Mouse (Mus musculus) midbrain, embryonic 16.5 days (tissue): Measurements from ENCODE around the gene Acaa1a. TPM values are rescaled to one million over a fixed set of nuclear protein-coding genes. Genes with fewer than 3 reads are reported as not detected.

Source experiments
- ATAC-seq: fragments of 200-750 bp; cut with Nextera tagmentation; 2 replicates; pipeline ENCODE4 v1.8.0; 2017; ENCODE audit warnings: moderate TSS enrichment
- H3K27ac ChIP-seq: fragments of 300-500 bp; sonication (generic); 2 replicates; pipeline ENCODE4 v1.5.1; 2014; ENCODE audit warnings: mild to moderate bottlenecking, low read length, mixed read lengths
- H3K27me3 ChIP-seq: fragments of 300-500 bp; sonication (generic); 2 replicates; pipeline ENCODE4 v1.6.1; 2014; ENCODE audit warnings: low read depth, low read length, mixed read lengths; ENCODE audit not compliant: control insufficient read depth, insufficient read depth
- H3K36me3 ChIP-seq: fragments of 300-500 bp; sonication (generic); 2 replicates; pipeline ENCODE4 v1.6.1; 2014; ENCODE audit warnings: mild to moderate bottlenecking, low read length, moderate library complexity, mixed read lengths; ENCODE audit not compliant: control insufficient read depth, insufficient read depth
- H3K4me1 ChIP-seq: fragments of 300-500 bp; sonication (generic); 2 replicates; pipeline ENCODE4 v1.6.1; 2014; ENCODE audit warnings: mild to moderate bottlenecking, low read length, mixed read lengths; ENCODE audit not compliant: control insufficient read depth, insufficient read depth
- H3K4me2 ChIP-seq: fragments of 300-500 bp; sonication (generic); 2 replicates; pipeline ENCODE4 v1.6.1; 2014; ENCODE audit warnings: mild to moderate bottlenecking, low read length, mixed read lengths
- H3K4me3 ChIP-seq: fragments of 300-500 bp; sonication (generic); 2 replicates; pipeline ENCODE4 v1.5.1; 2014; ENCODE audit warnings: low read depth, mild to moderate bottlenecking, low read length, moderate library complexity, mixed read lengths
- H3K9ac ChIP-seq: fragments of 300-500 bp; sonication (generic); 2 replicates; pipeline ENCODE4 v1.6.1; 2014; ENCODE audit warnings: low read depth, low read length, mixed read lengths
- H3K9me3 ChIP-seq: fragments of 300-500 bp; sonication (generic); replicated peaks from 2 replicates; pipeline ENCODE4 v1.6.1; 2014; ENCODE audit warnings: mild to moderate bottlenecking, low read length, mixed read lengths; ENCODE audit not compliant: control insufficient read depth, poor library complexity, severe bottlenecking
- WGBS: fragments of 180-500 bp; shearing (Covaris S2); extraction: QIAGEN DNeasy Blood & Tissue Kit; methylation state at CpG from one replicate; pipeline ENCODE4 v1.1.7; 2014; 5-methylcytosine and 5-hydroxymethylcytosine counted together
- polyA plus RNA-seq: library from polyadenylated mRNA; unstranded; fragments of >200 nt; fragmentation: Nextera tagmentation; extraction: Ambion mirVana; gene quantifications from 2 replicates; pipeline ENCODE4 v1.2.1, GENCODE M21; 2015

The Acaa1a gene
- polyA plus RNA-seq, 1 experiment from 2014 or later: 116 TPM

GRCm38 (mm10) chr9:119350531-119350930 lies 11.1 kb downstream of the Acaa1a start:
- 85% methylated on average over 3 of the region's 3 CpGs for WGBS
- Histone ChIP-seq H3K36me3 (peaks cover 23% of the 10 kb centered on the region), H3K9me3 (no peaks in the 10 kb centered on the region), H3K4me1 (no peaks in the 10 kb centered on the region), H3K9ac (no peak overlapping the region), H3K27me3 (no peaks in the 10 kb centered on the region), H3K4me2 (no peak overlapping the region), H3K27ac (no peak overlapping the region), H3K4me3 (no peak overlapping the region)
- ATAC-seq: no peak

DNA sequence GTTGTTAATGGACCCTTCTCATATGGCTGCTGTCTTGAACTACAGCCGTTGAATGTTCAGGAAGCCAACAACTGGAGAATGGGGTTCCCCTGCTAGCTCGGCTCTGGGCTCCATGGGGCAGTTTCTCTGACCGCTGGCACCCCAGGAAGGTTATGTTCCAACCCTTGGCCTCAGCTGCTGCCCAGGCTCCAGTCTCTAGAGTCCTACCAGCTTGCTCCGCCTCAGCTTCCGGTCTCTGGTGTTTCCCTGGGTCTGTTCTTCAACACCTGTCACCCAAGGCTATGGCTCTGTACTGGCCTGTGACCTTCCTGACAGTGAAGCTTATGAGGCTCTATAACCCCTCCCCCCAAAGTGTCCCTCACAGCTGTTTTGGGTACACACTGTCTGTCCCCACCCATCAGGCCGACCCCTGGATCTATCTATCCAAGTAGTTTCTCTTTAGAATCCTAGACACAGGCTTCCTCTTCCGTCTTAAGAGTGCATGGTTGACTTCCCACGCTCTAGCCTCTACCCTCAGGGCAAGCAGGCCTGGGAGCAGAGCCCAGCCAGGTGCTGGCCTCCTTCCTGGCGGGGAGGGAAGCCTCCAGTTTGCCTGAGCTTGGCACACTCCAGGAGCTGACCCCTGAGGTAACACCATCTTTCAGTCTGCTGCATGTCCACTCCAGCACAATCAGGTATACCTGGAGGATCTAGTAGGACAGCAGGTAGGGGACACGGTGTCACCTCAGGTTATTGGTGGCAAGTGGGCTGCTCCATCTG lies 11.7 kb downstream of the Acaa1a start:
- no peak for ATAC-seq
- Histone ChIP-seq H3K4me1 (no peaks in the 10 kb centered on the region), H3K9me3 (no peaks in the 10 kb centered on the region), H3K4me2 (no peak overlapping the region), H3K27me3 (no peaks in the 10 kb centered on the region), H3K4me3 (no peak overlapping the region), H3K27ac (no peak overlapping the region), H3K9ac (no peak overlapping the region), H3K36me3 (peaks cover 23% of the 10 kb centered on the region)
- 94% methylated on average over 10 of the region's 10 CpGs for WGBS

- 0 out of 2 replicates have a peak, but pooled peaks have one; percentile 59 for ATAC-seq
- Histone ChIP-seq H3K9ac (no peak overlapping the region), H3K4me3 (no peak overlapping the region), H3K4me1 (no peaks in the 10 kb centered on the region), H3K4me2 (no peak overlapping the region), H3K27ac (no peak overlapping the region), H3K27me3 (no peaks in the 10 kb centered on the region), H3K9me3 (no peaks in the 10 kb centered on the region), H3K36me3 (peaks cover 19% of the 10 kb centered on the region)
- WGBS: 14% methylated on average over 4 of the region's 4 CpGs
Measured at GRCm38 (mm10) chr9:119352060-119352459, 12.6 kb downstream of the Acaa1a start.

DNA sequence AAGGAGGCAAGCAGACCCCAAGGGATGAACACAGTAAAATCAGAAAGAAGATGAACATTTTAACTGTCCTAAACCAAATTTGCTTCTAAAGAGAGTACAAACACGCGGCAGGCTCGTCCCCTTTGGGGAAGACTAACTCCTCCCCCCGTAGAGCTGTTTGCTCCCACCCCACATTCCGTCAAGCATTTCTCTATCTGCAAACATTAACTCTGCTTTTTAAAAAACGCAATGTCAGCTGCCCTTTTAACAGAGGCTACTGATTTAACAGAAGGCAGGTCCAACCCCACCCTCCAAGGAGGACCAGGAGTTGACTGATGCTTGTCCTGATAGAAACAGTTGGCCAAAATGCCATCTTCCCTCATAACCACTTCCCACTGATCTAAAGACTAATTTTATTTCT lies 14.4 kb downstream of the Acaa1a start:
- no peak for ATAC-seq
- no peak overlapping the region for H3K27ac ChIP-seq
- WGBS: 81% methylated on average over 6 of the region's 6 CpGs
- H3K4me1 ChIP-seq: peaks cover 3% of the 10 kb centered on the region; the same call in 1 of the 2 replicates
- no peak overlapping the region for H3K4me3 ChIP-seq
- no peaks in the 10 kb centered on the region for H3K27me3 ChIP-seq
- H3K9ac ChIP-seq: no peak overlapping the region
- H3K36me3 ChIP-seq: peaks cover 10% of the 10 kb centered on the region
- no peaks in the 10 kb centered on the region for H3K9me3 ChIP-seq
- no peak overlapping the region for H3K4me2 ChIP-seq

DNA sequence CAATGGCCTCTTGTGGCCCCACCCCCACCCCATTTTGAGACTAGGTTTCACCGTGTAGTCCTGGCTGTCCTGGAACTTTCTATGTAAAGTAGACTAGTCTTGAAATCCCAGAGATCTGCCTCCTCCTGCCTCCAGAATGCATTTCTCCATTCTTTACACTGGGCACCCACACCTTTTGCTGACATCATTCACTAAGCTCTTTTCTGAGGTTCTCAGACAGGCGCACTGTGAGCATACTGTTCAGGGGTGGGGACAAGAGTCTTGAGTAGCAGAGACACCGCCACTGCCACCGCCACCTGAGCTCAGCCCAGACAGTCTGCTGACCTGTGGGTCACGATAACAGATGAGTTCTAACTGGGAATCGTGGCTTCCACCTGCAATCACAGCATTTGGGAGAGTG lies 16.5 kb downstream of the Acaa1a start:
- 74% methylated on average over 6 of the region's 6 CpGs for WGBS
- Histone ChIP-seq H3K9me3 (no peaks in the 10 kb centered on the region), H3K4me3 (no peak overlapping the region), H3K36me3 (peaks cover 4% of the 10 kb centered on the region), H3K27ac (no peak overlapping the region), H3K9ac (no peak overlapping the region), H3K4me2 (no peak overlapping the region), H3K27me3 (no peaks in the 10 kb centered on the region), H3K4me1 (peaks cover 3% of the 10 kb centered on the region; the same call in 1 of the 2 replicates)
- no peak for ATAC-seq

GRCm38 (mm10) chr9:119357331-119358057 lies 18.0 kb downstream of the Acaa1a start, which contains the start of gene Xylb:
Gene Xylb, plus strand, starts transcription at chr9:119357381.
- no peaks in the 10 kb centered on the region for H3K36me3 ChIP-seq
- no peaks in the 10 kb centered on the region for H3K27me3 ChIP-seq
- H3K9ac ChIP-seq: peak within 1 kb of the TSS; percentile 82
- WGBS: 2% methylated on average over 55 of the region's 65 CpGs
- peak; percentile 88 for ATAC-seq
- H3K4me1 ChIP-seq: peaks cover 3% of the 10 kb centered on the region; the same call in 1 of the 2 replicates
- peak within 1 kb of the TSS; percentile 70 for H3K4me3 ChIP-seq
- no peaks in the 10 kb centered on the region for H3K9me3 ChIP-seq
- no peak within 1 kb of the TSS for H3K27ac ChIP-seq
- H3K4me2 ChIP-seq: peak within 1 kb of the TSS; percentile 80

GRCm38 (mm10) chr9:119358058-119358429 lies 18.6 kb downstream of the Acaa1a start:
- no peak overlapping the region for H3K27ac ChIP-seq
- H3K4me1 ChIP-seq: peaks cover 3% of the 10 kb centered on the region; the same call in 1 of the 2 replicates
- WGBS: 33% methylated on average over 9 of the region's 9 CpGs
- H3K9ac ChIP-seq: no peak overlapping the region; the same call in 1 of the 2 replicates
- H3K36me3 ChIP-seq: no peaks in the 10 kb centered on the region
- H3K27me3 ChIP-seq: no peaks in the 10 kb centered on the region
- no peak for ATAC-seq
- H3K4me3 ChIP-seq: peak overlapping the region; percentile 70
- H3K4me2 ChIP-seq: peak overlapping the region; percentile 80
- no peaks in the 10 kb centered on the region for H3K9me3 ChIP-seq

GRCm38 (mm10) chr9:119361416-119361815 lies 21.9 kb downstream of the Acaa1a start:
- Histone ChIP-seq H3K4me2 (no peak overlapping the region), H3K27ac (no peak overlapping the region), H3K27me3 (no peaks in the 10 kb centered on the region), H3K9me3 (no peaks in the 10 kb centered on the region), H3K36me3 (no peaks in the 10 kb centered on the region), H3K4me1 (peaks cover 3% of the 10 kb centered on the region; the same call in 1 of the 2 replicates), H3K4me3 (no peak overlapping the region), H3K9ac (no peak overlapping the region)
- 94% methylated on average over 5 of the region's 5 CpGs for WGBS
- no peak for ATAC-seq

DNA sequence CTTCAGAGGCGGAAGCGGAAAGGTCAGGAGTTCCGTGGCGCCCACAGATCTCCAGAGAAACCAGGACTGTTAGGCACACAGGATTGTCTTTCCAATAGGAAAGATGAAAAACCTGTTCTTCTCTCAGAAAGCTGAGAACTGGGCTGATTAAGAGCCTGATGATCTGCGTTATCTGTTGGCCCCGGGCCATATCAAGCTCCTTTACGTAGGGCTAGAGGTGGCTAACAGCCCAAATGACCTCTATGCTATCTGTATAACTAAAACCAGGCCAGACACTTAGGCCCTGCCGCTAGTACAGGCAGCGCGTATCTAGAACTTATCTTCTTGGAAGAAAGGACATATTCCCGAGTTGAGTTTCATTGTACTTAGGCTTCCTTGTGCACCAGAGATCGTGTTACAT lies 23.8 kb downstream of the Acaa1a start:
- H3K27me3 ChIP-seq: no peaks in the 10 kb centered on the region
- ATAC-seq: no peak
- H3K4me1 ChIP-seq: no peaks in the 10 kb centered on the region
- H3K36me3 ChIP-seq: no peaks in the 10 kb centered on the region
- H3K9me3 ChIP-seq: no peaks in the 10 kb centered on the region
- no peak overlapping the region for H3K27ac ChIP-seq
- no peak overlapping the region for H3K9ac ChIP-seq
- no peak overlapping the region for H3K4me3 ChIP-seq
- 95% methylated on average over 12 of the region's 12 CpGs for WGBS
- H3K4me2 ChIP-seq: no peak overlapping the region
